Comparison of ENCODE assay signal across 19 mouse cellular contexts in the genomic region with DNA sequence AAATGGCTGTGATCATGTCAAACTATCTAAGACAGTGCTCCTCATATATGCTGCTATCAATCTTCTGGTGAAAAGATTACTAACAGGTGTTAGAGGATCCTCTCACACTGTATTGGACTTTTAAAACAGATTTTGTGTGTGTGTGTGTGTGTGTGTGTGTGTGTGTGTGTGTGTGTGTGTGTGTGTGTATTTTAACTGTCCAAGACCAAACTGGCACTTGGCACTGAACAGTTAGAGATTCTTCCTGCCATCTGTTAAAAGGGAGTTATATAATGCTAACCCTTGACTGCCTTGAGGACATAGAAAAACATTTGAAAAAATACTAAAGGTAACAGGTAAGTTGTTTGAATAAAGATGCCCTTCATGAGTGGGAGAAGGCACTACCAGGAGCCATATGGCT. TPM values are rescaled to one million over a fixed set of nuclear protein-coding genes. Genes with fewer than 3 reads are reported as not detected.
"Had no signal": no experiment of that assay in that cellular context is flagged by ENCODE, and none has a peak within 500 bp of the region (broad histone marks: within the 10 kb centered on the region; RNA-seq: fewer than 3 reads in every experiment).

No protein-coding gene starts in this region.

- DNase-seq: lung, adult 2 months; lung, postnatal 14 days; lung, postnatal 36 days; right cerebral cortex, postnatal 14 days; thymus, adult 2 months; thymus, postnatal 25 days; thymus, postnatal 4 days had no signal

- ATAC-seq: lung, postnatal 0 days; midbrain, embryonic 13.5 days; midbrain, embryonic 15.5 days had no signal

- H3K4me1 ChIP-seq: lung, embryonic 15.5 days; megakaryocyte, embryonic 14.5 days; midbrain, embryonic 13.5 days; midbrain, embryonic 15.5 days; neural tube, embryonic 12.5 days; stomach, embryonic 15.5 days had no signal

- H3K27me3 ChIP-seq: lung, embryonic 15.5 days; megakaryocyte, embryonic 14.5 days; midbrain, embryonic 13.5 days; midbrain, embryonic 15.5 days; neural tube, embryonic 12.5 days; stomach, embryonic 15.5 days had no signal

- H3K27ac ChIP-seq: lung, embryonic 15.5 days; macrophage; midbrain, embryonic 13.5 days; midbrain, embryonic 15.5 days; neural tube, embryonic 12.5 days; stomach, embryonic 15.5 days; stomach, postnatal 0 days had no signal

- H3K4me3 ChIP-seq: lung, embryonic 15.5 days; megakaryocyte, embryonic 14.5 days; midbrain, embryonic 13.5 days; midbrain, embryonic 15.5 days; neural tube, embryonic 12.5 days; stomach, embryonic 15.5 days had no signal

RNA-seq across cellular contexts. Expression of a gene that starts 15.7 kb away (rescaled TPM):
- total RNA-seq: megakaryocyte progenitor cell, adult 5-6 weeks; monocyte, adult 5-6 weeks; neutrophil, adult 5-6 weeks had no signal
- polyA plus RNA-seq: macrophage had no signal
